Mouse (Mus musculus) limb, embryonic 14.5 days (tissue): ENCODE results near the gene Dgki. TPM values are rescaled to one million over a fixed set of nuclear protein-coding genes. Genes with fewer than 3 reads are reported as not detected.

Experiments used
- ATAC-seq: fragments of 200-750 bp; cut with Nextera tagmentation; 2 replicates; pipeline ENCODE4 v1.8.0; 2017; ENCODE audit warnings: low read depth, moderate number of reproducible peaks, moderate TSS enrichment; ENCODE audit not compliant: low FRiP score
- DNase-seq: peaks from one replicate; pipeline ENCODE4 v3.0.0-alpha.2; 2015; ENCODE audit warnings: low spot score
- H3K27ac ChIP-seq: fragments of 300-500 bp; sonication (generic); replicated peaks from 2 replicates; pipeline ENCODE4 v1.5.1; 2014; ENCODE audit warnings: low read depth, mild to moderate bottlenecking, low read length, moderate library complexity, mixed read lengths
- H3K27me3 ChIP-seq: fragments of 300-500 bp; sonication (generic); 2 replicates; pipeline ENCODE4 v1.6.1; 2014; ENCODE audit warnings: low read length, mixed read lengths; ENCODE audit not compliant: control insufficient read depth, insufficient read depth
- H3K36me3 ChIP-seq: fragments of 300-500 bp; sonication (generic); 2 replicates; pipeline ENCODE4 v1.6.1; 2014; ENCODE audit warnings: mild to moderate bottlenecking, low read length, moderate library complexity, mixed read lengths; ENCODE audit not compliant: control insufficient read depth, insufficient read depth
- H3K4me1 ChIP-seq: fragments of 300-500 bp; sonication (generic); 2 replicates; pipeline ENCODE4 v1.6.1; 2014; ENCODE audit warnings: antibody characterized with exemption, low read length, mixed read lengths; ENCODE audit not compliant: control insufficient read depth, insufficient read depth
- H3K4me2 ChIP-seq: fragments of 300-500 bp; sonication (generic); replicated peaks from 2 replicates; pipeline ENCODE4 v1.6.1; 2014; ENCODE audit warnings: low read depth, mild to moderate bottlenecking, low read length, moderate library complexity; ENCODE audit not compliant: severe bottlenecking
- H3K4me3 ChIP-seq: fragments of 300-500 bp; sonication (generic); replicated peaks from 2 replicates; pipeline ENCODE4 v1.5.1; 2014; ENCODE audit warnings: low read length
- H3K9ac ChIP-seq: fragments of 300-500 bp; sonication (generic); 2 replicates; pipeline ENCODE4 v1.6.1; 2014; ENCODE audit warnings: mild to moderate bottlenecking, low read depth, low read length, moderate library complexity; ENCODE audit not compliant: severe bottlenecking
- H3K9me3 ChIP-seq: fragments of 300-500 bp; sonication (generic); 2 replicates; pipeline ENCODE4 v1.6.1; 2016; ENCODE audit warnings: low read length; ENCODE audit not compliant: control insufficient read depth
- POLR2A ChIP-seq: fragments of 200-500 bp; IDR thresholded peaks from 2 replicates; pipeline ENCODE4 v1.8.0; 2012; ENCODE audit warnings: inconsistent platforms, mild to moderate bottlenecking, moderate library complexity, borderline replicate concordance; ENCODE audit not compliant: insufficient read depth, insufficient read length; ENCODE audit errors: extremely low read depth
- WGBS: fragments of 180-500 bp; shearing (Covaris S2); extraction: QIAGEN DNeasy Blood & Tissue Kit; methylation state at CpG from one replicate; pipeline ENCODE4 v1.1.7; 2014; 5-methylcytosine and 5-hydroxymethylcytosine counted together
- polyA plus RNA-seq, 2 experiments: library from polyadenylated mRNA; depleted of rRNA in 1 of 2; stranded (reverse) in 1 of 2; unstranded in 1 of 2; fragments of >200 nt; fragmentation: Nextera tagmentation in 1 of 2; extraction: Ambion mirVana in 1 of 2; gene quantifications; 2 replicates each; pipeline versions ENCODE4 v1.2.1 to v1.2.3; 2012 to 2014

Gene Dgki
- polyA plus RNA-seq, 2 experiments, result 0.58 to 0.85 TPM

- 58% methylated on average over 6 of the region's 6 CpGs for WGBS
- Histone ChIP-seq H3K27me3 (no peaks in the 10 kb centered on the region), H3K36me3 (no peaks in the 10 kb centered on the region), H3K27ac (no peak overlapping the region), H3K9ac (no peak overlapping the region), H3K9me3 (no peaks in the 10 kb centered on the region), H3K4me2 (no peak overlapping the region), H3K4me1 (peaks cover 5% of the 10 kb centered on the region), H3K4me3 (no peak overlapping the region)
- DNase-seq, result no peak
- no peak for TF ChIP-seq POLR2A
- ATAC-seq, result no peak
These were observed 78.0 kb downstream of the Dgki start for GRCm38 (mm10) chr6:37222016-37222415.

- no peaks in the 10 kb centered on the region for H3K27me3 ChIP-seq
- DNase-seq (no peak), ATAC-seq (no peak)
- H3K27ac ChIP-seq, result no peak overlapping the region
- WGBS, result 74% methylated on average over 4 of the region's 4 CpGs
- no peak for TF ChIP-seq POLR2A
- no peaks in the 10 kb centered on the region for H3K9me3 ChIP-seq
- no peak overlapping the region for H3K4me3 ChIP-seq
- H3K36me3 ChIP-seq, result no peaks in the 10 kb centered on the region
- H3K9ac ChIP-seq, result no peak overlapping the region
- H3K4me1 ChIP-seq, result peaks cover 18% of the 10 kb centered on the region
- H3K4me2 ChIP-seq, result no peak overlapping the region
These were observed 80.9 kb downstream of the Dgki start for GRCm38 (mm10) chr6:37219110-37219509.

GRCm38 (mm10) chr6:37216342-37216763, 83.6 kb downstream of the Dgki start:
- TF ChIP-seq POLR2A, result no peak
- H3K27ac ChIP-seq, result peak overlapping the region; percentile 55; the same call in 1 of the 2 replicates
- H3K27me3 ChIP-seq, result no peaks in the 10 kb centered on the region
- peak; percentile 77 for DNase-seq
- H3K9ac ChIP-seq, result no peak overlapping the region
- H3K4me1 ChIP-seq, result peaks cover 28% of the 10 kb centered on the region
- no peak overlapping the region for H3K4me3 ChIP-seq
- H3K36me3 ChIP-seq, result no peaks in the 10 kb centered on the region
- peak; percentile 72 for ATAC-seq
- H3K4me2 ChIP-seq, result no peak overlapping the region
- WGBS, result 29% methylated on average over 4 of the region's 4 CpGs
- no peaks in the 10 kb centered on the region for H3K9me3 ChIP-seq

- no peaks in the 10 kb centered on the region for H3K9me3 ChIP-seq
- H3K4me2 ChIP-seq, result no peak overlapping the region
- peak overlapping the region; percentile 55 for H3K27ac ChIP-seq
- H3K36me3 ChIP-seq, result no peaks in the 10 kb centered on the region
- peaks cover 30% of the 10 kb centered on the region for H3K4me1 ChIP-seq
- no peak for TF ChIP-seq POLR2A
- ATAC-seq, result no peak
- DNase-seq, result peak; percentile 22
- peak overlapping the region; percentile 14; the same call in 1 of the 2 replicates for H3K9ac ChIP-seq
- 20% methylated on average over 10 of the region's 10 CpGs for WGBS
- H3K4me3 ChIP-seq, result no peak overlapping the region
- no peaks in the 10 kb centered on the region for H3K27me3 ChIP-seq
These were observed 84.3 kb downstream of the Dgki start for GRCm38 (mm10) chr6:37215655-37216054.

GRCm38 (mm10) chr6:37212930-37213329, 87.1 kb downstream of the Dgki start:
- 50% methylated on average over 4 of the region's 4 CpGs for WGBS
- Histone ChIP-seq H3K9ac (no peak overlapping the region), H3K4me2 (no peak overlapping the region), H3K9me3 (no peaks in the 10 kb centered on the region), H3K4me3 (no peak overlapping the region), H3K27ac (peak overlapping the region; percentile 35; the same call in 1 of the 2 replicates), H3K4me1 (peaks cover 33% of the 10 kb centered on the region), H3K27me3 (no peaks in the 10 kb centered on the region), H3K36me3 (no peaks in the 10 kb centered on the region)
- no peak for DNase-seq
- ATAC-seq, result no peak
- TF ChIP-seq POLR2A, result no peak
